Mouse (Mus musculus) hindbrain, postnatal 0 days (tissue): Measurements from ENCODE around the gene Prkaa1. TPM values are rescaled to one million over a fixed set of nuclear protein-coding genes. Genes with fewer than 3 reads are reported as not detected.
"Not testable (repeated sequence)": the region's sequence is repeated elsewhere in the genome, so short reads cannot be mapped to it uniquely, and the experiment has no call there.

Experiments
- ATAC-seq: fragments of 200-750 bp; cut with Nextera tagmentation; 2 replicates; pipeline ENCODE4 v1.8.0; 2017; ENCODE audit warnings: mild to moderate bottlenecking, moderate TSS enrichment, moderate library complexity
- DNase-seq: peaks from one replicate; pipeline ENCODE4 v3.0.0-alpha.2; 2015; ENCODE audit warnings: low spot score
- H3K27ac ChIP-seq: fragments of 300-500 bp; sonication (generic); 2 replicates; pipeline ENCODE4 v1.5.1; 2014; ENCODE audit warnings: mild to moderate bottlenecking
- H3K27me3 ChIP-seq: fragments of 300-500 bp; sonication (generic); 2 replicates; pipeline ENCODE4 v1.6.1; 2014; ENCODE audit warnings: low read length, mixed read lengths; ENCODE audit not compliant: insufficient read depth
- H3K36me3 ChIP-seq: fragments of 300-500 bp; sonication (generic); 2 replicates; pipeline ENCODE4 v1.6.1; 2014; ENCODE audit warnings: low read length, mixed read lengths; ENCODE audit not compliant: insufficient read depth
- H3K4me1 ChIP-seq: fragments of 300-500 bp; sonication (generic); 2 replicates; pipeline ENCODE4 v1.6.1; 2014; ENCODE audit warnings: antibody characterized with exemption, low read length, mixed read lengths; ENCODE audit not compliant: insufficient read depth
- H3K4me2 ChIP-seq: fragments of 300-500 bp; sonication (generic); 2 replicates; pipeline ENCODE4 v1.6.1; 2014; ENCODE audit warnings: low read depth, mild to moderate bottlenecking, low read length, moderate library complexity, mixed read lengths
- H3K4me3 ChIP-seq: fragments of 300-500 bp; sonication (generic); 2 replicates; pipeline ENCODE4 v1.5.1; 2014; ENCODE audit warnings: low read length
- H3K9ac ChIP-seq: fragments of 300-500 bp; sonication (generic); replicated peaks from 2 replicates; pipeline ENCODE4 v1.6.1; 2014; ENCODE audit warnings: mild to moderate bottlenecking, low read length, moderate library complexity, mixed read lengths
- H3K9me3 ChIP-seq: fragments of 300-500 bp; sonication (generic); 2 replicates; pipeline ENCODE4 v1.6.1; 2016; ENCODE audit warnings: low read length, mixed read lengths
- CTCF ChIP-seq: IDR thresholded peaks from 2 replicates; pipeline ENCODE4 v1.5.1; 2016; ENCODE audit warnings: antibody characterized with exemption, control low read depth, low read depth
- WGBS: fragments of 180-500 bp; shearing (Covaris S2); extraction: QIAGEN DNeasy Blood & Tissue Kit; methylation state at CpG from one replicate; pipeline ENCODE4 v1.1.7; 2014; 5-methylcytosine and 5-hydroxymethylcytosine counted together
- polyA plus RNA-seq: library from polyadenylated mRNA; unstranded; fragments of >200 nt; fragmentation: Nextera tagmentation; extraction: Ambion mirVana; gene quantifications from 2 replicates; pipeline ENCODE4 v1.2.1, GENCODE M21; 2015
- total RNA-seq: library from RNA; depleted of rRNA; stranded (reverse); fragments of >200 nt; gene quantifications from 2 replicates; pipeline ENCODE4 v1.2.3, GENCODE M21; 2014

The Prkaa1 gene
- total and polyA plus RNA-seq, 2 experiments from 2014 or later = 9.4 to 14.3 TPM

- DNase-seq = no peak
- no peak overlapping the region for H3K4me2 ChIP-seq
- H3K4me1 ChIP-seq = no peaks in the 10 kb centered on the region
- H3K27ac ChIP-seq = no peak overlapping the region
- 82% methylated on average over 5 of the region's 5 CpGs for WGBS
- no peak overlapping the region for H3K4me3 ChIP-seq
- no peaks in the 10 kb centered on the region for H3K9me3 ChIP-seq
- no peak overlapping the region for H3K9ac ChIP-seq
- H3K36me3 ChIP-seq = no peaks in the 10 kb centered on the region; the same call in 1 of the 2 replicates
- TF ChIP-seq CTCF = no peak
- H3K27me3 ChIP-seq = no peaks in the 10 kb centered on the region
- no peak for ATAC-seq
Measured at GRCm38 (mm10) chr15:5128176-5128940, 15.3 kb upstream of the Prkaa1 start.

GRCm38 (mm10) chr15:5129111-5129805 lies 14.4 kb upstream of the Prkaa1 start:
- ATAC-seq = no peak
- TF ChIP-seq CTCF = no peak
- Histone ChIP-seq H3K27ac (no peak overlapping the region), H3K27me3 (no peaks in the 10 kb centered on the region), H3K9me3 (no peaks in the 10 kb centered on the region), H3K4me1 (no peaks in the 10 kb centered on the region), H3K9ac (no peak overlapping the region), H3K4me2 (no peak overlapping the region), H3K36me3 (no peaks in the 10 kb centered on the region; the same call in 1 of the 2 replicates), H3K4me3 (no peak overlapping the region)
- 92% methylated on average over 12 of the region's 12 CpGs for WGBS
- DNase-seq = no peak

- H3K9ac ChIP-seq, ATAC-seq, H3K4me2 ChIP-seq, DNase-seq, H3K27ac ChIP-seq, H3K9me3 ChIP-seq, H3K4me3 ChIP-seq, H3K27me3 ChIP-seq, H3K4me1 ChIP-seq, H3K36me3 ChIP-seq: not testable (repeated sequence)
- WGBS = 92% methylated on average over 14 of the region's 14 CpGs
Measured at GRCm38 (mm10) chr15:5130887-5131668, 12.6 kb upstream of the Prkaa1 start.

- WGBS = 60% methylated on average over 3 of the region's 3 CpGs
Measured at GRCm38 (mm10) chr15:5133301-5133700, 10.4 kb upstream of the Prkaa1 start.

GRCm38 (mm10) chr15:5134179-5134578 lies 9.5 kb upstream of the Prkaa1 start:
- Histone ChIP-seq H3K4me3 (no peak overlapping the region), H3K36me3 (no peaks in the 10 kb centered on the region), H3K27ac (no peak overlapping the region), H3K9me3 (no peaks in the 10 kb centered on the region), H3K4me2 (no peak overlapping the region), H3K4me1 (no peaks in the 10 kb centered on the region; the same call in 1 of the 2 replicates), H3K9ac (no peak overlapping the region), H3K27me3 (no peaks in the 10 kb centered on the region)
- 66% methylated on average over 3 of the region's 3 CpGs for WGBS
- no peak for ATAC-seq
- no peak for DNase-seq
- no peak for TF ChIP-seq CTCF

More at GRCm38 (mm10) chr15:5133301-5133700, 10.4 kb upstream of the Prkaa1 start:
- Histone ChIP-seq H3K4me3 (no peak overlapping the region), H3K4me2 (no peak overlapping the region), H3K36me3 (no peaks in the 10 kb centered on the region), H3K9ac (no peak overlapping the region), H3K27me3 (no peaks in the 10 kb centered on the region), H3K4me1 (no peaks in the 10 kb centered on the region; the same call in 1 of the 2 replicates), H3K27ac (no peak overlapping the region), H3K9me3 (no peaks in the 10 kb centered on the region)
- DNase-seq = no peak
- no peak for ATAC-seq
- no peak for TF ChIP-seq CTCF

GRCm38 (mm10) chr15:5134945-5135483 lies 8.6 kb upstream of the Prkaa1 start:
- H3K4me1 ChIP-seq = no peaks in the 10 kb centered on the region; the same call in 1 of the 2 replicates
- H3K27me3 ChIP-seq = no peaks in the 10 kb centered on the region
- no peak overlapping the region for H3K27ac ChIP-seq
- H3K9ac ChIP-seq = no peak overlapping the region
- H3K4me2 ChIP-seq = no peak overlapping the region
- no peak for TF ChIP-seq CTCF
- 80% methylated on average over 8 of the region's 8 CpGs for WGBS
- H3K4me3 ChIP-seq = no peak overlapping the region
- ATAC-seq = no peak
- no peaks in the 10 kb centered on the region for H3K36me3 ChIP-seq
- no peaks in the 10 kb centered on the region for H3K9me3 ChIP-seq
- no peak for DNase-seq
